Mouse (Mus musculus): ENCODE data around the gene Gm26602. TPM values are rescaled to one million over a fixed set of nuclear protein-coding genes. Genes with fewer than 3 reads are reported as not detected.
"Not testable (repeated sequence)": the region's sequence is repeated elsewhere in the genome, so short reads cannot be mapped to it uniquely, and the experiment has no call there.

Gene Gm26602
- polyA plus RNA-seq, 1 experiment, result not detected

GRCm38 (mm10) chr10:79889386-79889785 is 21.3 kb upstream of the Gm26602 start:
- H3K27me3 ChIP-seq (ENCODE audit: control insufficient read depth, insufficient read depth, low read length), result no peaks in the 10 kb centered on the region
- DNase-seq, result no peak
- 79% methylated on average over 2 of the region's 2 CpGs for WGBS
- H3K4me3 ChIP-seq (replicated peaks; ENCODE audit: insufficient read depth, low read depth, low read length), result no peak overlapping the region
- H3K27ac ChIP-seq (ENCODE audit: insufficient read depth, low read length), result no peak overlapping the region
- H3K4me1 ChIP-seq (ENCODE audit: control insufficient read depth, insufficient read depth, low read length), result no peaks in the 10 kb centered on the region
- TF ChIP-seq POLR2A (IDR thresholded peaks at IDR 0.05; ENCODE audit: borderline replicate concordance, insufficient read depth, low read length), result no peak
- no peak for TF ChIP-seq CTCF (IDR thresholded peaks at IDR 0.05; ENCODE audit: borderline replicate concordance, insufficient read depth, low read depth, low read length)

GRCm38 (mm10) chr10:79890670-79891069 is 20.0 kb upstream of the Gm26602 start, which contains the start of gene Cfd:
Gene Cfd (plus strand): TSS chr10:79890853.
- 26% methylated on average over 5 of the region's 5 CpGs for WGBS
- TF ChIP-seq POLR2A (IDR thresholded peaks at IDR 0.05; ENCODE audit: borderline replicate concordance, insufficient read depth, low read length), result no peak
- no peak for TF ChIP-seq CTCF (IDR thresholded peaks at IDR 0.05; ENCODE audit: borderline replicate concordance, insufficient read depth, low read depth, low read length)

GRCm38 (mm10) chr10:79892451-79893118 is 18.1 kb upstream of the Gm26602 start:
- not testable (repeated sequence) for H3K27me3 ChIP-seq (ENCODE audit: control insufficient read depth, insufficient read depth, low read length); H3K4me1 ChIP-seq (ENCODE audit: control insufficient read depth, insufficient read depth, low read length); H3K27ac ChIP-seq (ENCODE audit: insufficient read depth, low read length); H3K4me3 ChIP-seq (replicated peaks; ENCODE audit: insufficient read depth, low read depth, low read length)
- WGBS, result 39% methylated on average over 22 of the region's 22 CpGs
- DNase-seq, result peak; percentile 75 to 86
- peak; percentile 74 for TF ChIP-seq CTCF (IDR thresholded peaks at IDR 0.05; ENCODE audit: borderline replicate concordance, insufficient read depth, low read depth, low read length)

More at GRCm38 (mm10) chr10:79890670-79891069, 20.0 kb upstream of the Gm26602 start, which contains the start of gene Cfd:
- no peaks in the 10 kb centered on the region for H3K27me3 ChIP-seq (ENCODE audit: control insufficient read depth, insufficient read depth, low read length)
- no peaks in the 10 kb centered on the region for H3K4me1 ChIP-seq (ENCODE audit: control insufficient read depth, insufficient read depth, low read length)
- H3K27ac ChIP-seq (ENCODE audit: insufficient read depth, low read length), result no peak within 1 kb of the TSS
- no peak for DNase-seq
- H3K4me3 ChIP-seq (replicated peaks; ENCODE audit: insufficient read depth, low read depth, low read length), result no peak within 1 kb of the TSS

GRCm38 (mm10) chr10:79896306-79896705 is 14.3 kb upstream of the Gm26602 start:
- WGBS, result 57% methylated on average over 16 of the region's 16 CpGs
- TF ChIP-seq POLR2A (IDR thresholded peaks at IDR 0.05; ENCODE audit: borderline replicate concordance, insufficient read depth, low read length) (no peak), CTCF (IDR thresholded peaks at IDR 0.05; ENCODE audit: borderline replicate concordance, insufficient read depth, low read depth, low read length) (no peak)

GRCm38 (mm10) chr10:79896814-79897213 is 13.8 kb upstream of the Gm26602 start:
- peaks cover 8% of the 10 kb centered on the region for H3K4me1 ChIP-seq (ENCODE audit: control insufficient read depth, insufficient read depth, low read length)
- no peak overlapping the region for H3K4me3 ChIP-seq (replicated peaks; ENCODE audit: insufficient read depth, low read depth, low read length)
- 83% methylated on average over 13 of the region's 13 CpGs for WGBS
- TF ChIP-seq CTCF (IDR thresholded peaks at IDR 0.05; ENCODE audit: borderline replicate concordance, insufficient read depth, low read depth, low read length) (no peak), POLR2A (IDR thresholded peaks at IDR 0.05; ENCODE audit: borderline replicate concordance, insufficient read depth, low read length) (no peak)
- H3K27ac ChIP-seq (ENCODE audit: insufficient read depth, low read length), result no peak overlapping the region
- DNase-seq, result no peak
- H3K27me3 ChIP-seq (ENCODE audit: control insufficient read depth, insufficient read depth, low read length), result no peaks in the 10 kb centered on the region

More at GRCm38 (mm10) chr10:79896306-79896705, 14.3 kb upstream of the Gm26602 start:
- DNase-seq, result no peak
- Histone ChIP-seq H3K27ac (ENCODE audit: insufficient read depth, low read length) (no peak overlapping the region), H3K4me1 (ENCODE audit: control insufficient read depth, insufficient read depth, low read length) (peaks cover 8% of the 10 kb centered on the region), H3K4me3 (replicated peaks; ENCODE audit: insufficient read depth, low read depth, low read length) (no peak overlapping the region), H3K27me3 (ENCODE audit: control insufficient read depth, insufficient read depth, low read length) (no peaks in the 10 kb centered on the region)

- DNase-seq, result no peak
- WGBS, result 78% methylated on average over 20 of the region's 20 CpGs
- no peaks in the 10 kb centered on the region for H3K27me3 ChIP-seq (ENCODE audit: control insufficient read depth, insufficient read depth, low read length)
- H3K4me3 ChIP-seq (replicated peaks; ENCODE audit: insufficient read depth, low read depth, low read length), result no peak overlapping the region
- no peak for TF ChIP-seq POLR2A (IDR thresholded peaks at IDR 0.05; ENCODE audit: borderline replicate concordance, insufficient read depth, low read length)
- no peak for TF ChIP-seq CTCF (IDR thresholded peaks at IDR 0.05; ENCODE audit: borderline replicate concordance, insufficient read depth, low read depth, low read length)
- H3K27ac ChIP-seq (ENCODE audit: insufficient read depth, low read length), result no peak overlapping the region
- peaks cover 8% of the 10 kb centered on the region for H3K4me1 ChIP-seq (ENCODE audit: control insufficient read depth, insufficient read depth, low read length)
These were observed 13.1 kb upstream of the Gm26602 start for GRCm38 (mm10) chr10:79897316-79898245.

- peaks cover 8% of the 10 kb centered on the region for H3K4me1 ChIP-seq (ENCODE audit: control insufficient read depth, insufficient read depth, low read length)
- TF ChIP-seq CTCF (IDR thresholded peaks at IDR 0.05; ENCODE audit: borderline replicate concordance, insufficient read depth, low read depth, low read length) (no peak; the same call in 1 of the 2 replicates), POLR2A (IDR thresholded peaks at IDR 0.05; ENCODE audit: borderline replicate concordance, insufficient read depth, low read length) (no peak)
- no peak overlapping the region for H3K4me3 ChIP-seq (replicated peaks; ENCODE audit: insufficient read depth, low read depth, low read length)
- WGBS, result 11% methylated on average over 2 of the region's 2 CpGs
- H3K27ac ChIP-seq (ENCODE audit: insufficient read depth, low read length), result no peak overlapping the region
- H3K27me3 ChIP-seq (ENCODE audit: control insufficient read depth, insufficient read depth, low read length), result no peaks in the 10 kb centered on the region
- peak; percentile 46 to 55 for DNase-seq
These were observed 9.7 kb upstream of the Gm26602 start for GRCm38 (mm10) chr10:79900951-79901410.

All from cerebellum, adult 2 months (tissue).